In genomic region chr17:34024861-34025755, GRCm38 (mm10) we compare ENCODE assay signal across 8 mouse cellular contexts. TPM values are rescaled to one million over a fixed set of nuclear protein-coding genes. Genes with fewer than 3 reads are reported as not detected.
DNase-seq lines count a peak whose midpoint lies in the region; ATAC-seq and TF ChIP-seq lines count a peak whose summit lies in the region.

No protein-coding gene starts in this region.

- WGBS in spleen, adult 2 months = 3% methylated on average over 56 of the region's 57 CpGs
- under 1% methylated on average over 57 of the region's 57 CpGs for WGBS in hindbrain, embryonic 10.5 days
- WGBS in lung, postnatal 0 days = 1% methylated on average over 55 of the region's 57 CpGs

- peaks cover 18% of the 10 kb centered on the region; the same call in 1 of the 2 replicates for H3K4me1 ChIP-seq in spleen, adult 2 months (ENCODE audit: control insufficient read depth, insufficient read depth, insufficient read length)
- H3K4me1 ChIP-seq in hindbrain, embryonic 10.5 days (replicated peaks) = peaks cover 72% of the 10 kb centered on the region
- H3K4me1 ChIP-seq in lung, postnatal 0 days (ENCODE audit: insufficient read depth, low read depth, low read length) = peaks cover 20% of the 10 kb centered on the region

- TF ChIP-seq POLR2A in spleen, adult 2 months (IDR thresholded peaks at IDR 0.05; ENCODE audit: low read depth, low read length) = no peak

- H3K9me3 ChIP-seq in hindbrain, embryonic 10.5 days = peaks cover 31% of the 10 kb centered on the region
- no peaks in the 10 kb centered on the region for H3K9me3 ChIP-seq in lung, postnatal 0 days (ENCODE audit: low read length)

- H3K4me2 ChIP-seq in lung, postnatal 0 days (replicated peaks; ENCODE audit: low read depth, low read length) = peak overlapping the region; percentile 92

- H3K27me3 ChIP-seq in spleen, adult 2 months (ENCODE audit: control insufficient read depth, insufficient read depth, low read length) = no peaks in the 10 kb centered on the region
- H3K27me3 ChIP-seq in hindbrain, embryonic 10.5 days (ENCODE audit: insufficient read depth, poor library complexity, severe bottlenecking) = no peaks in the 10 kb centered on the region
- no peaks in the 10 kb centered on the region for H3K27me3 ChIP-seq in lung, postnatal 0 days (replicated peaks; ENCODE audit: insufficient read depth, low read length)

- H3K4me3 ChIP-seq in spleen, adult 2 months (ENCODE audit: extremely low read depth, insufficient read depth, insufficient read length) = peak overlapping the region; percentile 83
- peak overlapping the region; percentile 74 for H3K4me3 ChIP-seq in hindbrain, embryonic 10.5 days
- peak overlapping the region; percentile 76 for H3K4me3 ChIP-seq in lung, postnatal 0 days (ENCODE audit: low read depth, low read length)

- TF ChIP-seq EP300 in lung, postnatal 0 days (IDR thresholded peaks at IDR 0.05) = no peak

- no peak for TF ChIP-seq CTCF in spleen, adult 2 months (IDR thresholded peaks at IDR 0.05; ENCODE audit: extremely low read depth, insufficient read depth, insufficient read length, insufficient replicate concordance)
- no peak for TF ChIP-seq CTCF in lung, postnatal 0 days (IDR thresholded peaks at IDR 0.05)

- peak; percentile 25 for ATAC-seq in lung, postnatal 0 days
- no peak for ATAC-seq in granulocyte monocyte progenitor cell, adult 5-6 weeks (replicated peaks; ENCODE audit: poor library complexity, severe bottlenecking)

- H3K36me3 ChIP-seq in spleen, adult 2 months (ENCODE audit: control insufficient read depth, insufficient read depth, low read length) = peaks cover 27% of the 10 kb centered on the region
- H3K36me3 ChIP-seq in hindbrain, embryonic 10.5 days = peaks cover 61% of the 10 kb centered on the region
- H3K36me3 ChIP-seq in lung, postnatal 0 days (ENCODE audit: insufficient read depth, low read length) = peaks cover 13% of the 10 kb centered on the region

- H3K9ac ChIP-seq in lung, postnatal 0 days (replicated peaks; ENCODE audit: low read depth) = peak overlapping the region; percentile 81

- H3K27ac ChIP-seq in spleen, adult 2 months (ENCODE audit: insufficient read depth, low read length) = peak overlapping the region; percentile 86
- peak overlapping the region; percentile 98 for H3K27ac ChIP-seq in hindbrain, embryonic 10.5 days
- H3K27ac ChIP-seq in lung, postnatal 0 days (ENCODE audit: low read length) = peak overlapping the region; percentile 81

- peak; percentile 61 for DNase-seq in adrenal gland, postnatal 25 days
- no peak for DNase-seq in adrenal gland, postnatal 10 days
- no peak for DNase-seq in spleen, adult 2 months (ENCODE audit: low read depth in 1 of 2, low spot score in 2 of 2)
- DNase-seq in spleen, adult 18-20 months = no peak
- DNase-seq in hindbrain, embryonic 10.5 days (ENCODE audit: low spot score) = peak; percentile 90
- DNase-seq in lung, postnatal 0 days (ENCODE audit: low spot score) = peak; percentile 62
- no peak for DNase-seq in layer of hippocampus, postnatal 10 days (ENCODE audit: low spot score in 2 of 2)

RNA-seq across cellular contexts. Expression of gene Ring1, which starts 0.6 kb away (rescaled TPM):
- total RNA-seq in adrenal gland, postnatal 25 days (2021) = 50.8 and 66.2 TPM in 2 replicates
- 10 to 100 TPM; 29.8 to 36.5 TPM for total RNA-seq in adrenal gland, postnatal 10 days (2021)
- polyA plus RNA-seq in spleen, adult 2 months (2012; rRNA removed) = 52.0 and 61.3 TPM in 2 replicates
- polyA plus RNA-seq in hindbrain, embryonic 10.5 days (2016; fragmentation: Nextera tagmentation; extraction: Ambion mirVana) = 12.3 and 17.3 TPM in 2 replicates
- 18.8 and 19.1 TPM in 2 replicates for polyA plus RNA-seq in lung, postnatal 0 days (2015; fragmentation: Nextera tagmentation; extraction: Ambion mirVana)
- total RNA-seq in granulocyte monocyte progenitor cell, adult 5-6 weeks (2014; fragmentation: Nextera tagmentation) = 14.5 and 19.8 TPM in 2 replicates
- total RNA-seq in granulocyte monocyte progenitor cell, adult 5-6 weeks (2017) = 9.9 and 14.0 TPM in 2 replicates
- 10 to 100 TPM; 27.8 to 34.2 TPM for total RNA-seq in layer of hippocampus, postnatal 10 days (2021)

RNA-seq across cellular contexts. Expression of gene H2-Ke6, which starts 2.8 kb away (rescaled TPM):
- total RNA-seq in adrenal gland, postnatal 25 days (2021) = 239 TPM in 2 replicates
- 100 to 1,000 TPM; 184 to 194 TPM for total RNA-seq in adrenal gland, postnatal 10 days (2021)
- 122 and 202 TPM in 2 replicates for polyA plus RNA-seq in spleen, adult 2 months (2012; rRNA removed)
- 65.5 and 73.0 TPM in 2 replicates for polyA plus RNA-seq in hindbrain, embryonic 10.5 days (2016; fragmentation: Nextera tagmentation; extraction: Ambion mirVana)
- 57.9 and 59.8 TPM in 2 replicates for polyA plus RNA-seq in lung, postnatal 0 days (2015; fragmentation: Nextera tagmentation; extraction: Ambion mirVana)
- total RNA-seq in granulocyte monocyte progenitor cell, adult 5-6 weeks (2014; fragmentation: Nextera tagmentation) = 35.4 and 67.3 TPM in 2 replicates
- total RNA-seq in granulocyte monocyte progenitor cell, adult 5-6 weeks (2017) = 27.1 and 30.1 TPM in 2 replicates
- total RNA-seq in layer of hippocampus, postnatal 10 days (2021) = 10 to 100 TPM; 48.6 to 51.6 TPM

RNA-seq across cellular contexts. Expression of gene Slc39a7, which starts 6.4 kb away (rescaled TPM):
- total RNA-seq in adrenal gland, postnatal 25 days (2021) = 149 and 162 TPM in 2 replicates
- total RNA-seq in adrenal gland, postnatal 10 days (2021) = 100 to 1,000 TPM; 115 to 140 TPM
- 86.8 and 99.4 TPM in 2 replicates for polyA plus RNA-seq in spleen, adult 2 months (2012; rRNA removed)
- 188 and 197 TPM in 2 replicates for polyA plus RNA-seq in hindbrain, embryonic 10.5 days (2016; fragmentation: Nextera tagmentation; extraction: Ambion mirVana)
- polyA plus RNA-seq in lung, postnatal 0 days (2015; fragmentation: Nextera tagmentation; extraction: Ambion mirVana) = 130 and 131 TPM in 2 replicates
- total RNA-seq in granulocyte monocyte progenitor cell, adult 5-6 weeks (2014; fragmentation: Nextera tagmentation) = 41.0 and 56.8 TPM in 2 replicates
- total RNA-seq in granulocyte monocyte progenitor cell, adult 5-6 weeks (2017) = 99.8 and 103 TPM in 2 replicates
- 100 to 1,000 TPM in 1 of 2 experiments, 10 to 100 TPM in 1; 82.8 to 108 TPM for total RNA-seq in layer of hippocampus, postnatal 10 days (2021)

RNA-seq across cellular contexts. Expression of gene Rxrb, which starts 6.5 kb away (rescaled TPM):
- total RNA-seq in adrenal gland, postnatal 25 days (2021) = 66.8 and 71.0 TPM in 2 replicates
- 10 to 100 TPM; 62.3 to 76.1 TPM for total RNA-seq in adrenal gland, postnatal 10 days (2021)
- 76.9 and 99.7 TPM in 2 replicates for polyA plus RNA-seq in spleen, adult 2 months (2012; rRNA removed)
- 49.1 and 56.4 TPM in 2 replicates for polyA plus RNA-seq in hindbrain, embryonic 10.5 days (2016; fragmentation: Nextera tagmentation; extraction: Ambion mirVana)
- 35.0 and 35.7 TPM in 2 replicates for polyA plus RNA-seq in lung, postnatal 0 days (2015; fragmentation: Nextera tagmentation; extraction: Ambion mirVana)
- 51.0 and 55.4 TPM in 2 replicates for total RNA-seq in granulocyte monocyte progenitor cell, adult 5-6 weeks (2014; fragmentation: Nextera tagmentation)
- total RNA-seq in granulocyte monocyte progenitor cell, adult 5-6 weeks (2017) = 40.5 and 47.2 TPM in 2 replicates
- total RNA-seq in layer of hippocampus, postnatal 10 days (2021) = 10 to 100 TPM; 70.1 to 70.2 TPM

RNA-seq across cellular contexts. Expression of gene Col11a2, which starts 14.1 kb away (rescaled TPM):
- 0.91 and 3.0 TPM in 2 replicates for total RNA-seq in adrenal gland, postnatal 25 days (2021)
- 10 to 100 TPM in 1 of 2 experiments, 1 to 10 TPM in 1; 4.2 to 15.0 TPM for total RNA-seq in adrenal gland, postnatal 10 days (2021)
- polyA plus RNA-seq in spleen, adult 2 months (2012; rRNA removed) = 4.7 and 6.4 TPM in 2 replicates
- 0.99 and 1.7 TPM in 2 replicates for polyA plus RNA-seq in hindbrain, embryonic 10.5 days (2016; fragmentation: Nextera tagmentation; extraction: Ambion mirVana)
- 0.25 and 0.44 TPM in 2 replicates for polyA plus RNA-seq in lung, postnatal 0 days (2015; fragmentation: Nextera tagmentation; extraction: Ambion mirVana)
- 2.1 and 3.4 TPM in 2 replicates for total RNA-seq in granulocyte monocyte progenitor cell, adult 5-6 weeks (2014; fragmentation: Nextera tagmentation)
- total RNA-seq in granulocyte monocyte progenitor cell, adult 5-6 weeks (2017) = 1.2 and 3.4 TPM in 2 replicates
- 10 to 100 TPM; 14.5 to 22.0 TPM for total RNA-seq in layer of hippocampus, postnatal 10 days (2021)

Comparison
In these comparisons a context has a peak if more than half of its experiments do, and no peak if none do; other contexts are left out.
1. DNase-seq: peak in adrenal gland, postnatal 25 days (single experiment), hindbrain, embryonic 10.5 days (single experiment) and lung, postnatal 0 days (single experiment); none in adrenal gland, postnatal 10 days (single experiment), spleen, adult 2 months (0 of 2), spleen, adult 18-20 months (0 of 2) and layer of hippocampus, postnatal 10 days (0 of 2).
2. Peak in every context shown above with its lines, with median percentiles within 50 percentile points of each other: H3K27ac ChIP-seq and H3K4me3 ChIP-seq.